Mouse (Mus musculus) layer of hippocampus, postnatal 14 days (tissue): Measurements from ENCODE around the gene Slc44a1. TPM values are rescaled to one million over a fixed set of nuclear protein-coding genes. Genes with fewer than 3 reads are reported as not detected.

ENCODE experiments used
- DNase-seq, 2 experiments: peaks; one replicate each; pipeline ENCODE4 v3.0.0; 2021 to 2022; ENCODE audit warnings: low spot score in 2 of 2, mixed read lengths in 1 of 2
- total RNA-seq, 2 experiments: library from RNA; stranded (reverse); gene quantifications; 2 replicates each; pipeline ENCODE4 v1.2.3; 2021

The Slc44a1 gene
- total RNA-seq, 2 experiments from 2014 or later: 101 to 110 TPM

GRCm38 (mm10) chr4:53462505-53463251 is 22.5 kb downstream of the Slc44a1 start:
- no peak for DNase-seq

GRCm38 (mm10) chr4:53465887-53466286 is 25.7 kb downstream of the Slc44a1 start:
- DNase-seq: no peak

- peak in 1 of 2 experiments; percentile 25 for DNase-seq
Observed at GRCm38 (mm10) chr4:53469007-53469406, 28.8 kb downstream of the Slc44a1 start.

GRCm38 (mm10) chr4:53474109-53474508 is 33.9 kb downstream of the Slc44a1 start:
- DNase-seq: no peak

- no peak for DNase-seq
Observed at GRCm38 (mm10) chr4:53475230-53475952, 35.2 kb downstream of the Slc44a1 start.

- DNase-seq: peak in 1 of 2 experiments; percentile 42
Observed at GRCm38 (mm10) chr4:53478644-53479043, 38.4 kb downstream of the Slc44a1 start.

GRCm38 (mm10) chr4:53487216-53488188 is 47.3 kb downstream of the Slc44a1 start:
- DNase-seq: no peak

- peak; percentile 57 to 82 for DNase-seq
Observed at GRCm38 (mm10) chr4:53488803-53489202, 48.6 kb downstream of the Slc44a1 start.

- DNase-seq: no peak
Observed at GRCm38 (mm10) chr4:53490371-53490770, 50.2 kb downstream of the Slc44a1 start.

- no peak for DNase-seq
Observed at GRCm38 (mm10) chr4:53491269-53491668, 51.1 kb downstream of the Slc44a1 start.

GRCm38 (mm10) chr4:53495646-53496045 is 55.4 kb downstream of the Slc44a1 start:
- DNase-seq: no peak

- DNase-seq: no peak
Observed at GRCm38 (mm10) chr4:53502764-53503163, 62.6 kb downstream of the Slc44a1 start.

- peak; percentile 77 to 83 for DNase-seq
Observed at GRCm38 (mm10) chr4:53512131-53512916, 72.1 kb downstream of the Slc44a1 start.

GRCm38 (mm10) chr4:53513276-53514081 is 73.3 kb downstream of the Slc44a1 start:
- no peak for DNase-seq

GRCm38 (mm10) chr4:53516011-53516532 is 75.9 kb downstream of the Slc44a1 start:
- DNase-seq: peak; percentile 73 to 90

GRCm38 (mm10) chr4:53519429-53519828 is 79.2 kb downstream of the Slc44a1 start:
- DNase-seq: no peak

- no peak for DNase-seq
Observed at GRCm38 (mm10) chr4:53521028-53521427, 80.8 kb downstream of the Slc44a1 start.

GRCm38 (mm10) chr4:53522655-53523054 is 82.4 kb downstream of the Slc44a1 start:
- DNase-seq: no peak

- no peak for DNase-seq
Observed at GRCm38 (mm10) chr4:53525503-53525902, 85.3 kb downstream of the Slc44a1 start.
